Mouse (Mus musculus) intestine, embryonic 16.5 days (tissue): ENCODE measurements around the gene Snx29. TPM values are rescaled to one million over a fixed set of nuclear protein-coding genes. Genes with fewer than 3 reads are reported as not detected.

Source experiments
- ATAC-seq: fragments of 200-750 bp; cut with Nextera tagmentation; 2 replicates; pipeline ENCODE4 v1.8.0; 2017; ENCODE audit warnings: moderate TSS enrichment, moderate library complexity
- H3K27ac ChIP-seq: fragments of 300-500 bp; sonication (generic); 2 replicates; pipeline ENCODE4 v1.5.1; 2014; ENCODE audit warnings: mild to moderate bottlenecking, low read length
- H3K27me3 ChIP-seq: fragments of 300-500 bp; sonication (generic); replicated peaks from 2 replicates; pipeline ENCODE4 v1.6.1; 2014; ENCODE audit warnings: low read length, control low read depth, mixed read lengths; ENCODE audit not compliant: control insufficient read depth, insufficient read depth
- H3K36me3 ChIP-seq: fragments of 300-500 bp; sonication (generic); 2 replicates; pipeline ENCODE4 v1.6.1; 2014; ENCODE audit warnings: low read length, control low read depth; ENCODE audit not compliant: control insufficient read depth, insufficient read depth
- H3K4me1 ChIP-seq: fragments of 300-500 bp; sonication (generic); 2 replicates; pipeline ENCODE4 v1.6.1; 2014; ENCODE audit warnings: low read length, control low read depth, mixed read lengths; ENCODE audit not compliant: control insufficient read depth, insufficient read depth
- H3K4me2 ChIP-seq: fragments of 300-500 bp; sonication (generic); 2 replicates; pipeline ENCODE4 v1.6.1; 2014; ENCODE audit warnings: low read depth, low read length, control low read depth
- H3K4me3 ChIP-seq: fragments of 300-500 bp; sonication (generic); 2 replicates; pipeline ENCODE4 v1.5.1; 2014; ENCODE audit warnings: mild to moderate bottlenecking, low read length
- H3K9ac ChIP-seq: fragments of 300-500 bp; sonication (generic); 2 replicates; pipeline ENCODE4 v1.6.1; 2014; ENCODE audit warnings: low read depth, low read length
- H3K9me3 ChIP-seq: fragments of 300-500 bp; sonication (generic); 2 replicates; pipeline ENCODE4 v1.6.1; 2016; ENCODE audit warnings: low read length, control low read depth; ENCODE audit not compliant: control insufficient read depth
- WGBS: fragments of 180-500 bp; shearing (Covaris S2); extraction: QIAGEN DNeasy Blood & Tissue Kit; methylation state at CpG from one replicate; pipeline ENCODE4 v1.1.7; 2014; 5-methylcytosine and 5-hydroxymethylcytosine counted together
- polyA plus RNA-seq: library from polyadenylated mRNA; unstranded; fragments of >200 nt; fragmentation: Nextera tagmentation; extraction: Ambion mirVana; gene quantifications from 2 replicates; pipeline ENCODE4 v1.2.1, GENCODE M21; 2015

The Snx29 gene
- polyA plus RNA-seq, 1 experiment from 2014 or later: 6.3 TPM

DNA sequence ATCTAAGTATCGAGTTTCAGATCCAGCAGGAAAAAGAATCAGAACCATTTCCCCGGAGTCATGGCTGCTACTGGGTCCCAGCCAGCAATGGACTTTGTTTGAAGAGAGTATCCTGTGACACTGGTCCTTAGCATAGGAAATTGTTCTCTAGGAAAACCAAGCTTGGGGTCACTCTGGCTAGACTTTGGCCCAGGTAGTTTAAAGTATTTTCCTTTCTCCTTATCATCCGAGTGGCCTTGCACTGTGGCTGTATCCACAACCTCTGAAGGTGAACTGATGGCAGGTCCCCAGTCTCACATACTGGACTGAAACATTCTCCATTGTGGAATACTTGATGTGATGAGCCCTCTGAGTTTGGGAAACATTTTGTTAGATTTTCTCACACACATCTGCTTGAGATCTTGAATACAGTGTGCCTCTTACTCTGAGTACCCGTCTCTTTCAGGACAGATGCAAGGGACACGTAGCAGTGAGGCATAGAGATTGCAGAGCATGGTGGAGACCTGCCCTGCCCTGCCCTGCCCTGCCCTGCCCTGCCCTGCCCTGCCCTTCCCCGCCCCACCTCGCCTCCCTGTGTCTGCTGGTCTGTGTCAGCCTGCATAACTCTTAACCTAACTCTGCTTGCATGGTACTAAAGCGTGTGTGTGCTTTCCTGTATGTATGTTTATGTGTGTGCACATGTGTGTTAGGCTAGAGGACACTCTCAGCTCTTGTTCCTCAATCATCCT is 104.3 kb downstream of the Snx29 start:
- Histone ChIP-seq H3K4me3 (no peak overlapping the region), H3K36me3 (0 out of 2 replicates have a peak, but pooled peaks cover 4% of the 10 kb centered on the region), H3K4me1 (peaks cover 10% of the 10 kb centered on the region; the same call in 1 of the 2 replicates), H3K27ac (peak overlapping the region; percentile 70), H3K9me3 (no peaks in the 10 kb centered on the region), H3K4me2 (no peak overlapping the region), H3K9ac (no peak overlapping the region), H3K27me3 (no peaks in the 10 kb centered on the region)
- WGBS: 53% methylated on average over 8 of the region's 8 CpGs
- peak; percentile 94 for ATAC-seq

DNA sequence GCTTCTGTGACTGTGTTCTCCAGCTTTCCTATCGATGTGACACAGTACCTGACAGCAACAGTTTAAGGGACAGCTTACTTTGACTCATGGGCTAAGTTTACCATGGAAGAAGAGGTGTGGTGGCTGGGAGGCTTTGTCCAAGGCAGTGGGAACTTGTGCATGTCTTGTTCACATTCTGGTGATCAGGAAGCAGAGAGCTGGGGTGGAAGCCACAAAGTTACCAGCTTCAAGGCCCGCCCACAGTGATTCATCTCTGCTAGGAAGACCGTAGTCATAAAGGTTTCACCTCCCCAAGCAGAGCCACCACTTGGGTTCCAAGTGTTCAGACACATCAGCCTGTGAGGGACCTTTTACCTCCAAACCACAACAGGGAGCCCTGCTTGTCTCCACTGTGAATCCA is 107.1 kb downstream of the Snx29 start:
- no peaks in the 10 kb centered on the region for H3K27me3 ChIP-seq

DNA sequence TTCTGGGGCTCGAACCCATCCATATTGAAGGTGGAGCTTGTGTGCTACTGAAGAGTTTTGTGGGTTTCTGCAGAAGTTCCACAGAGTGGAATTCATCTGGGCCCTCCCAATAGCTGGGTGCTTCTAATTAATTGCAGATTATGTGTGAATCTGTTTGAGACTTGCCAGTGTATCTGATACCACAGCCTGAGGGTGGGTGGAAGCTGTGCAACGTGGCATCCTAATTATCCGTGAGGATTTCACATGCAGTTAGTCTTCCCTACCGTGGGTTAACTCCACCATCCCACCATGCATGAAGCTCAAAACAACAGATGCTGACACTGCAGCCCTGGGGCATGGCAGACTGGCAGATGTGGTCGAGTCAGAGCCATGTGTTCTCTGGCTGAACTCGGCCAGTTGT is 107.8 kb downstream of the Snx29 start:
- 86% methylated on average over 6 of the region's 6 CpGs for WGBS
- Histone ChIP-seq H3K4me1 (peaks cover 10% of the 10 kb centered on the region; the same call in 1 of the 2 replicates), H3K9me3 (no peaks in the 10 kb centered on the region), H3K36me3 (no peaks in the 10 kb centered on the region), H3K4me3 (no peak overlapping the region), H3K27me3 (no peaks in the 10 kb centered on the region), H3K27ac (no peak overlapping the region), H3K9ac (no peak overlapping the region), H3K4me2 (no peak overlapping the region)
- no peak for ATAC-seq

More for the DNA sequence above, 107.1 kb downstream of the Snx29 start:
- 89% methylated on average over 3 of the region's 3 CpGs for whole genome bisulfite sequencing
- Histone ChIP-seq H3K4me1 (peaks cover 10% of the 10 kb centered on the region; the same call in 1 of the 2 replicates), H3K4me2 (no peak overlapping the region), H3K4me3 (no peak overlapping the region), H3K9me3 (no peaks in the 10 kb centered on the region), H3K9ac (no peak overlapping the region), H3K36me3 (no peaks in the 10 kb centered on the region), H3K27ac (no peak overlapping the region)
- no peak for ATAC-seq

DNA sequence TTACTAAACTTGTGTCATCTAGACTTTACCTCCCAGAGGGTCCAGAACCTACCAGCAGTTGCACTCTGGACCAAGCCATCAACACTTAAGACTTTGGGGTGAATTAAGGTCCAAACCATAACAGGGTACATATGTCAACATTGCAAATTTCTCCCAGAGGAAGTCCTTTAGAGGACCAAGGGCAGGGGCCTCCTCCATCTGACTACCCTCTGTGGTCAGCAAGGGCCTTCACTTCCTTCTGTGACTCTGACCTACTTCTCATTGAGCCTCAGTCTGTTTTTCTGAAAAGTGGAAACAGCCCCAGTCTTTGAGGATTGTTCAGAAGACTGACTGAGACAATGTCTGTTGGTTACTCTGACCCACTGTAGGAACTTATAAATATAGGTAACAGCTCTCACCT is 111.1 kb downstream of the Snx29 start:
- Histone ChIP-seq H3K9ac (no peak overlapping the region), H3K4me3 (no peak overlapping the region), H3K36me3 (no peaks in the 10 kb centered on the region), H3K4me2 (no peak overlapping the region), H3K4me1 (peaks cover 2% of the 10 kb centered on the region; the same call in 1 of the 2 replicates), H3K27ac (no peak overlapping the region), H3K27me3 (no peaks in the 10 kb centered on the region), H3K9me3 (no peaks in the 10 kb centered on the region)
- no peak for ATAC-seq

DNA sequence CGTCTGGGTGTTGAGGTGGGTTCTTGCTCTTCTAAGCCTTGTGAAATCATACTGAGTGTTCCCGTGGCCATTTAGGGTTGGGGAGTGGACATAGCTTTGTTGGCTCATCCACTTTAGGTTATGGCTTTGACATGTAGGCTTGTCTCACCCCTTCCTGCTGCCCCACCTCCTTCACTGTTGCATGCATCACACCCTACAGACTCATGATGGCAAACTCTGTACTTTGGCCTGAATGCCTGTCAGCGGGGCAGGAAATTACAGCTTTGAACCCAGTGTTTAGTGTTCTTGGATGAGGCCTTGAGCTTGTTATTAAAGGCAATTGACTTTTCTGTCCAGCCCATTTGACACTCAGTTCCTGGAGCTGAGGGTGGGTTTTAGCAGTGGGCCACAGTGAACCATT is 114.9 kb downstream of the Snx29 start:
- Histone ChIP-seq H3K9me3 (no peaks in the 10 kb centered on the region), H3K4me3 (no peak overlapping the region), H3K36me3 (no peaks in the 10 kb centered on the region), H3K4me2 (no peak overlapping the region), H3K9ac (no peak overlapping the region), H3K27me3 (no peaks in the 10 kb centered on the region), H3K4me1 (peaks cover 5% of the 10 kb centered on the region; the same call in 1 of the 2 replicates), H3K27ac (peak overlapping the region; percentile 60)
- ATAC-seq: peak; percentile 88
- WGBS: 75% methylated on average over 3 of the region's 3 CpGs

DNA sequence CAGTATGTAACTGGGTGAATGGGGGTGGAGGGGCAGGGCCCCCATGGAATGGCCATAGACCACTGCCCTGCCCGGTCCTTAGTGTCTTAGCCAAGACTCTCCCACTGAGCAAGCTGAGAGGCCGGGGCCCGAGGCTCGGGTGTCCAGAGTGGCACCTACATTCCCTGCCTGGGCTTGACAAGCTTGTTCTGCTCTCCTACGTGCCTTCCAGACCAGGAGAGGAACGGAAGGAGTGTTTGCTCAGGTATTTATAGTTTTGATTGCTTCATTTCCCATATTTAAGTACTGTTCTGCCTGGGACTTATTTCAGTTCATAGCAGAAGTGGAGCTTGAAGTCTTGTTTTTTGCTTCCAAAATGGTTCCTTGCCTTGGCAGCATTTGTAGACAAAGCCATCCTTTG is 116.7 kb downstream of the Snx29 start:
- Histone ChIP-seq H3K4me3 (no peak overlapping the region), H3K9me3 (no peaks in the 10 kb centered on the region), H3K4me1 (peaks cover 5% of the 10 kb centered on the region; the same call in 1 of the 2 replicates), H3K27me3 (no peaks in the 10 kb centered on the region), H3K36me3 (no peaks in the 10 kb centered on the region), H3K4me2 (no peak overlapping the region), H3K27ac (peak overlapping the region; percentile 71), H3K9ac (no peak overlapping the region; the same call in 1 of the 2 replicates)
- ATAC-seq: peak; percentile 58
- 67% methylated on average over 6 of the region's 6 CpGs for WGBS

DNA sequence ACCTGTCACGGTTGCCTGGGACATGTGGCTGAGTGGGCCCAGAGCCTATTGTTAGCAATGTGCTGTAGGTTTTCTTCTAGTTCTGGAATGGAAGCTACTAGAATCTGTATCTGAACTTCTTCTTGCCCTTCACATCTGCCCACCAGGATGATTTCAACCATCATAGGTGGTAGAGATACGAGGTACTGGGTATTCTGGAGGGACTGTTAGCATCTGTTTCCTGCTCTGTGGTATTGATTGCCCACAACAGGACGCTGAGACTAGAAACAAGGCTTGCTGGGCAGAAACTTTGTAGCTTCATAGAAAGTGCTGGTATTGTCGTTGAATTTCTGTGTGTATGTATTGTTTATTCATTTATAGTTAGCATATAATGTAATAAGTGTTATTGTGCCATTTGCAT is 118.9 kb downstream of the Snx29 start:
- Histone ChIP-seq H3K9me3 (no peaks in the 10 kb centered on the region), H3K36me3 (no peaks in the 10 kb centered on the region), H3K4me2 (no peak overlapping the region), H3K4me3 (no peak overlapping the region), H3K27ac (no peak overlapping the region), H3K27me3 (no peaks in the 10 kb centered on the region), H3K9ac (no peak overlapping the region), H3K4me1 (peaks cover 5% of the 10 kb centered on the region; the same call in 1 of the 2 replicates)
- 79% methylated on average over 4 of the region's 4 CpGs for WGBS
- ATAC-seq: no peak

DNA sequence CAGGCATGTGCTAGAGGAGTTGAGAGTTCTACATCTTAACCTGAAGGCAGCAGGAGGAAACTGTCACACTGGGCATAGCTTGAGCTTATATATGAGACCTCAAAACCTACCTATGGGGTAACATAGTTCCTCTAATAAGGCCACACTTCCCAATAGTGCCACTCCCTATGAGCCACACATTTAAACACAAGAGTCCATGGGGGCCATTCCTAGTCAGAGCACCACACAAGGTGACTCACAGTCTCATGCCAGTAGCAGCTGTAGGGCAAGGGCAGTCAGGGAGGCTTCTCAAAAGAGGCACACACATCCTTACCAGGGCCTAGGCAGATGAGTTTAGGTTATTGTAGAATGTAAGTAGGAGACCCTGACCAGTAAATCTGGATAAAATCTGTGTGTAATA is 119.8 kb downstream of the Snx29 start:
- no peak for ATAC-seq
- Histone ChIP-seq H3K4me3 (no peak overlapping the region), H3K27ac (no peak overlapping the region), H3K9me3 (no peaks in the 10 kb centered on the region), H3K4me1 (peaks cover 5% of the 10 kb centered on the region; the same call in 1 of the 2 replicates), H3K4me2 (no peak overlapping the region), H3K27me3 (no peaks in the 10 kb centered on the region), H3K36me3 (no peaks in the 10 kb centered on the region), H3K9ac (no peak overlapping the region)

DNA sequence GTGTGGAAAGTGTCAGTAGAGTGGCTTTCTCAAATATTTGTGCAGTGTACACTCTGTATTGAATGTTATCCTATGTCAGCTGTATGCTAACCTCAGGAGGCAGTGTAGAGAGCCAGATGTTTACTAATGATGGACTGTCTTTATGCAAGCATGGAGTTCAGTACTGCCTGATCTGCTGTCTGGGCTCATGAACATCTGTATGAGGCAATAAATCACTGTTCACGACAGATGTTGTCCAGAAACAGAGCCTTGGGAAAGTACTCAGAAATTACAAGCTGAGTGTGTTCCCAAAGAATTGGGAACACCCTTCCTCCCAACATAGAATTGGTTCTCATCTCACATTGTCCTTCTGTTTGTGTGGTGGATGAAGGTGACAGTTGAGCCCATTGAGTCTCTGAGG is 121.9 kb downstream of the Snx29 start:
- no peaks in the 10 kb centered on the region for H3K36me3 ChIP-seq
- no peak overlapping the region for H3K4me3 ChIP-seq
- no peaks in the 10 kb centered on the region for H3K9me3 ChIP-seq
- 60% methylated on average over 1 of the region's 1 CpGs for WGBS
- H3K27ac ChIP-seq: no peak overlapping the region
- H3K4me2 ChIP-seq: no peak overlapping the region
- no peak overlapping the region for H3K9ac ChIP-seq
- H3K27me3 ChIP-seq: no peaks in the 10 kb centered on the region
- no peak for ATAC-seq
- H3K4me1 ChIP-seq: peaks cover 2% of the 10 kb centered on the region; the same call in 1 of the 2 replicates

DNA sequence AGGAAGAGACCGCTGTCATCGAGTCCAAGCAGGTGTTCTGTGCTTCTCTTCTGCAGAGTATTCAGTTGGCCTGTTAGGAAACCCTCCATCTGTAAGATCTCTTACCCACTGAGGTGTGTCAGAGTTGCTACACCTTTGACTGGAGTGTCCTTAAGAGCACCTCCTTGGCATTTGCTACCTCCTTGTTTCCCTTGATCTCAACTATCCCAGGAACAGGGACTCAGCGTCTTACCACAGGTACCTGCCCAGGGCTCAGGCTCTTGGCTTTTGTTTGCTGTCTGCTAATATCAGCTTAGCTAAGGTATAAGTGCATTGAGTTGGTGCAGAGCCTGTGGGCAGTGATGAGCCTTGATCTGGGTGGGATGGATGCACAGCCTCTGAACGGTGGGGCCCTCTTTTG is 124.3 kb downstream of the Snx29 start:
- no peak for ATAC-seq

More for the DNA sequence above, 124.3 kb downstream of the Snx29 start:
- Histone ChIP-seq H3K27ac (no peak overlapping the region), H3K4me1 (no peaks in the 10 kb centered on the region; the same call in 1 of the 2 replicates), H3K27me3 (no peaks in the 10 kb centered on the region), H3K4me3 (no peak overlapping the region), H3K36me3 (no peaks in the 10 kb centered on the region), H3K9ac (no peak overlapping the region), H3K9me3 (no peaks in the 10 kb centered on the region), H3K4me2 (no peak overlapping the region)
- WGBS: 92% methylated on average over 4 of the region's 4 CpGs
